Mouse (Mus musculus) olfactory bulb, adult 2 months (tissue): Measurements from ENCODE around the gene Car14. TPM values are rescaled to one million over a fixed set of nuclear protein-coding genes. Genes with fewer than 3 reads are reported as not detected.
A peak's percentile ranks its signal among the peaks of the same experiment; 100 is the strongest.

Experiments used
- H3K27ac ChIP-seq: fragments of 200-500 bp; 2 replicates; pipeline ENCODE4 v1.5.1; 2012; ENCODE audit warnings: low read depth, low read length; ENCODE audit not compliant: insufficient read depth
- H3K4me1 ChIP-seq: fragments of 200-500 bp; 2 replicates; pipeline ENCODE4 v1.6.1; 2012; ENCODE audit warnings: low read length; ENCODE audit not compliant: control insufficient read depth, insufficient read depth
- H3K4me3 ChIP-seq: fragments of 200-500 bp; 2 replicates; pipeline ENCODE4 v1.5.1; 2012; ENCODE audit warnings: mild to moderate bottlenecking, low read depth, low read length, moderate library complexity; ENCODE audit not compliant: insufficient read depth
- CTCF ChIP-seq: fragments of 200-500 bp; IDR thresholded peaks from 2 replicates; pipeline ENCODE4 v1.5.1; 2012; ENCODE audit warnings: low read depth, mild to moderate bottlenecking, low read length, moderate library complexity; ENCODE audit not compliant: insufficient read depth
- POLR2A ChIP-seq: fragments of 200-500 bp; IDR thresholded peaks from 2 replicates; pipeline ENCODE4 v1.6.1; 2012; ENCODE audit warnings: mild to moderate bottlenecking, low read depth, low read length, moderate library complexity; ENCODE audit not compliant: insufficient read depth
- WGBS: fragments of 180-500 bp; shearing (Covaris S2); methylation state at CpG from one replicate; pipeline ENCODE4 v1.1.7; 2018; 5-methylcytosine and 5-hydroxymethylcytosine counted together
- polyA plus RNA-seq: library from polyadenylated mRNA; stranded (reverse); fragments of >200 nt; gene quantifications from 2 replicates; pipeline ENCODE4 v1.2.4, GENCODE M21; 2012; ENCODE audit warnings: low replicate concordance; ENCODE audit not compliant: missing spikeins, insufficient read depth, insufficient read length

The Car14 gene
- polyA plus RNA-seq, 1 experiment, result not detected

DNA sequence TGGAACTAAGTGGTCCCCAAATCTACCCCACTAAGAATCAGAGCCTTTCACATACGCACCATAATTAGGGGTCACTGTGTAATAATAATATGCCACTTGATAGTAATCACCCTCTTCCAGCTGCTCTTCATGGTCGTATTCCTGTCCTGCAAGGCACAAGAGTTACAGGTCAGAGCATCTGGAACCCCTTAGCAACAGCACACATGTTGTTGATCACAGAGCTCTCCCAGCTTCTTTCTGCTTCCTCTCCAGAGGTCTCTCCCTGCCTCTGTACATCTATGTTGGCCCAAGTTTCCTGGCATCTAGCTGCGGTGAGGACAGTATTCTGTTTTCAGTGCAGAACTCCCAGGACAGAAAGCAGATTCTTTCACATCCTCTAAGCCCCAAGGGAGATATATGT, 14.8 kb downstream of the Car14 start:
- H3K4me3 ChIP-seq, result no peak overlapping the region
- 79% methylated on average over 3 of the region's 3 CpGs for WGBS

DNA sequence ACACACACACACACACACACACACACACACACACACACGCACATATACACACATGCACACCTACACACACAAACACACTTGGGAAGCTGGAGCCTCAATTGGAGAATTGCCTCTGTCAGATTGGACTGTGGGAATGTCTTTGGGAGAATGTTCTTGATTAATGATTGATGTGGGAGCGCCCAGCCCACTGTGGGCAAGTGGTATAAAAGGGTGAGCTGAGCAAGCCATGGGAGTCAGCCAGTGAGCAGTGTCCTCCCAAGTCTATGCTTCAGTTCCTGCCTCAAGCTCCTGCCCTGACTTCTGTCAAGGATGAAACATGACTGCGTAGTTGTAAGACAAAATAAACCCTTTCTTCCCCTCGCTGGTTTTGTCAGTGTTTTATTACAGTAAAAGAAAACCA, 16.9 kb downstream of the Car14 start:
- Histone ChIP-seq H3K27ac (no peak overlapping the region), H3K4me1 (peaks cover 12% of the 10 kb centered on the region; the same call in 1 of the 2 replicates), H3K4me3 (no peak overlapping the region)
- 84% methylated on average over 4 of the region's 4 CpGs for WGBS
- no peak for TF ChIP-seq CTCF
- no peak for TF ChIP-seq POLR2A

More for the DNA sequence above, 14.8 kb downstream of the Car14 start:
- Histone ChIP-seq H3K4me1 (peaks cover 14% of the 10 kb centered on the region; the same call in 1 of the 2 replicates), H3K27ac (no peak overlapping the region)
- TF ChIP-seq POLR2A (no peak), CTCF (no peak)

DNA sequence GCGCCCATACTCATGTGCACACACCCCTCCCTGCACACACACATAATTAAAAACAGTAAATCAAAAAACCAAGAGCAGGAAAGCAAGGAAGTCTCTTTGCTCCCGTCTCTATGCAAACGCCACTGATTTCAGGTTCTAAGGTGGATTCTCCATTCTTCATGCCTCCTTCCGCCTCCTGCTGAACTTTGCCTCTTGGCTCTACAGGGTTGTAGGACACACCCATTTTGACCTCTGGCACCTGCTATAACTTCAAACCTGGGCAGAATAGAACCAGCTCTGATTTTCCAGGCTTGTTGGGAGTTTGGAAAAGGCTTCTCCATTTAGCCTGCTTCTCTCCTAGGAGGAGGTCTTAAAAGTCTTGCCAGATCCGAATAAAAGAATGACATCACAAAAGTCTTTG, 20.1 kb downstream of the Car14 start:
- 92% methylated on average over 5 of the region's 5 CpGs for WGBS
- TF ChIP-seq CTCF (no peak), POLR2A (no peak)
- no peak overlapping the region for H3K4me3 ChIP-seq

DNA sequence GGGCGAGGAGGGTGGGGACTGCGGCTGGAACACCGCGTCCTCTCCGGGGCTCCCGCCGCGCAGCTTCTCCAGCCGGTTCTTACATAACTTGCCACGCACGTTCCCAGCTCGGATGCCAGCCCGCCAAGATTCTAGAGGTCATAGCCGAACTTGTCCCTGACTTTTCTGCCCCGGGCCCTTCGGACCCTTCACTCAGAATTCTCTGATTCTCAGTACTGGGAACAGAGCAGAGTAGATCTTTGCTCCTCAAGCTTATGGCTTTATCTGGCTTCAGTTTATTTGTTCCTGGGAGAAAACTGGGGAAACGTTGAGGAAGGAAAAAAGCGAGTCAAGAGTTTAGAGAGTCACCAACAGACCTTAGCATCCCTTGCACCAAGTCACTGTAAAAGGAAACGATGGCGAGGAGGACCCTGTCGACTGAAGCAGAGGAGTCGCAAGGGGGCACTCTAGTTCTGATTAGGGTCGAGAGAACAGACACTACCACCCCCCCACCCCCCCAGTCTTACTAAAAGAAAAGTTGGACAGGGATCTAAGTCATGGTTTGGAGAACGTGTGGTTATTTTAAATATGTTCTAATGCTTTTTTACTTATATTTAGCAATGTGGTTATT, 21.6 kb downstream of the Car14 start:
- under 1% methylated on average over 24 of the region's 24 CpGs for WGBS
- peak overlapping the region; percentile 86 for H3K27ac ChIP-seq
- H3K4me1 ChIP-seq, result peaks cover 2% of the 10 kb centered on the region
- peak overlapping the region; percentile 61 for H3K4me3 ChIP-seq
- 0 out of 2 replicates have a peak, but pooled peaks have one; percentile 24 for TF ChIP-seq CTCF
- no peak for TF ChIP-seq POLR2A

More for the DNA sequence above, 20.1 kb downstream of the Car14 start:
- peaks cover 2% of the 10 kb centered on the region for H3K4me1 ChIP-seq
- H3K27ac ChIP-seq, result no peak overlapping the region

DNA sequence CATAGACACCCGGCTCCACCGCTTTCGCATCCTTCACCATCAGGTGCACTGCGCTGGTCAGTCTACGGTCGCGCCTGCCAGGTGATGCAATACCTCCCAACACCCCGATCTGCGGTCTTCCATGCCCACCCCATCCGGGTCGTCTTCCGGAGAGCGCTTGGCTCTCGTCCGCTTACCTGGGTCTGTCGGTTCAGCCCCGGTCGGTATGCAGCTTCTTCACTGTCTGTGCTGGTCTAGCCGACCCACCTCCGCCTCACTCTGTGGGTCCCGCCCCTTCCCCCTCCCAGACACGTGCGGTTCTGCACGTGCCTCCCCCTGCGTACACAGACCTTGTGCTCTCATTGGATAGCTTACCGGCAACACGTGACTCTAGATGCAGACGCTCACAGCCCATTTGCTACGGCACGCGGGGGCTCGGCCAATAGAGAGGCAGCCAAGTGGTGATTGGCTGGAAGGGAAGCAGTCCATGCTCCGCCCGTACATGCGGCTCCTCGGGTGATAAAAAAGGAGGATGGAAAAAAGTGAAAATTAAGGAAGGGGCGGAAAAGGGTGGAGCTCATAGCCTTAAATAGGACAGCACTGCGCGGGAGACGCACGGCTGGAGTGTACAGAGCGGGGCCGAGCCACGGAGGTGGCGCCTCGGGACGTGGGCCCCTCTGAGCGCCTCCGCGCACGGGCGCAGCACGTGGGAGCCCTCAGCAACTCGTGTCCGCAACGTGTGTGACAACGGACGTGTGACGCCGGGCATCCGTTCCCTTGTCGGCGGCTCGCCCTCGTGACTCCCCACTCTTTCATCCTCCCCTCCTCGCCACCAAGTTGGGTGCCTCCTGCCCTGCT, 22.3 kb downstream of the Car14 start, which contains the start of gene Ciart:
TSS of gene Ciart (minus strand) at position 273 of the 837 bp plus-strand sequence.
- Histone ChIP-seq H3K4me1 (peaks cover 2% of the 10 kb centered on the region), H3K4me3 (peak within 1 kb of the TSS; percentile 61), H3K27ac (peak within 1 kb of the TSS; percentile 86)
- WGBS, result under 1% methylated on average over 66 of the region's 66 CpGs
- TF ChIP-seq POLR2A (peak; percentile 31; the same call in 1 of the 2 replicates), CTCF (no peak)

DNA sequence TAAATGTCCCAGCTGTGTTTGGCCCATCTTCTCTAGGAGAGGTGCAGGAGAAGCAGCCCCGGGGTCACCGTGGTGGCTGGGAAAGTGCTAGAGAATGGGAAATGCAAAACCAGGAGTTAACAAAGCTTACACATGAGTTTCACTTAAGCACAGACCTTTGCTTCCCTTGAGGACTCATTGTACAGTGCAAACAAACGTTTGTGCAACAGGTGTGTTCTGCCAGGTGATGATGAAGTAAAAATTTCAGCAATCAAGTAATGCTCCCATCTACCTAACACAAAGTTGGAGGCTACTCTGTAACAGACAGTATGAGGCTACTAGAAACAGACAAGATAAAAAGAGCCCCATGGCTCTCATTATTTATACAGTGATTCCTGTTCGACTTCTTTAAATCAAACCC, 25.4 kb downstream of the Car14 start:
- Histone ChIP-seq H3K4me3 (no peak overlapping the region), H3K27ac (no peak overlapping the region), H3K4me1 (peaks cover 2% of the 10 kb centered on the region)
- 92% methylated on average over 4 of the region's 4 CpGs for WGBS
- TF ChIP-seq CTCF, result no peak
- TF ChIP-seq POLR2A, result no peak

DNA sequence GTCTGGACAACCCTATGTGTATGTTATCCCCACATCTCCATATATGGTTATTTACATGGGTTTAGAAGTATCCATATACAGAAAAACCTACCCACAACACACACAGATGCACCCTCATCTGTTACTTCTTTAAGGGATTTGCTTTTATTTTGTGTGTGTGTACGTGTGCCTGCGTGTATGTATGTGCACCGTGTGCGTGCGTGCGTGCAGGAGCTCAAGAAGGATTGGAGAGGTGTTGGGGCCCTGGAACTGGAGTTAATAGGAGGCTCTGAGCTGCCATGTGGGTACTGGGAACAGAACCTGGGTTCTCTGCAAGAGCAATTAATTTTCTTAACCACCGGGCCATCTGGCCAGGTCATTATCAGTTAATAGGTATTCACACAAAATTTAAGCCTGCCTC, 32.4 kb downstream of the Car14 start:
- TF ChIP-seq POLR2A (no peak), CTCF (no peak)
- WGBS, result 56% methylated on average over 7 of the region's 7 CpGs
- Histone ChIP-seq H3K27ac (no peak overlapping the region), H3K4me1 (peaks cover 5% of the 10 kb centered on the region), H3K4me3 (peak overlapping the region; percentile 40)

DNA sequence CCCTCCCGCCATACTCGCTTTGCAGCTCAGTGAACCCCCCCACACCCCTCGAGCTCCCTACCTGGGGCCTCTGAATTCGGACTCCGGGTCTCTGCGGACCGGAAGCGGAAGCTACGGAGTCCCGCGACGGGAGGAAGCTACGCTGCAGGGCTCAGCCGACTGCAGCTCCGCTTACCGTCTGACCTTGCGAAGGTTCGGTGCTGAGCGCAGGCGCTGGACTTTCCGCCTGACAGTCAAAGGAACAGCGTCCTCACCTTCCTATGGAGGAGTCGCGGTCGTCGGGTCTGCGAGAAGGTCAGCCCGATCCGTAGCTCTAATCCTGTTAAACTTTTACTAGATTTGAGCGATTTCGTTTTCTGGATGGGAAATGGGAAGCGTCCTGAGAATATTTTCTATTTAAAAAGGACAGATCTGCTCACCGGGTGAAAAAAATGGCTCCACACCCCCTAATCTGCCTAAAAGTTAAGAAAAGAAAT, 33.1 kb downstream of the Car14 start, which contains the start of gene Mrps21:
TSS of gene Mrps21 (minus strand) at position 128 of the 476 bp plus-strand sequence.
- peak within 1 kb of the TSS; percentile 55; the same call in 1 of the 2 replicates for H3K27ac ChIP-seq
- under 1% methylated on average over 33 of the region's 33 CpGs for WGBS
- peak within 1 kb of the TSS; percentile 71 for H3K4me3 ChIP-seq
- no peak for TF ChIP-seq CTCF
- TF ChIP-seq POLR2A, result peak; percentile 70
- H3K4me1 ChIP-seq, result peaks cover 5% of the 10 kb centered on the region

DNA sequence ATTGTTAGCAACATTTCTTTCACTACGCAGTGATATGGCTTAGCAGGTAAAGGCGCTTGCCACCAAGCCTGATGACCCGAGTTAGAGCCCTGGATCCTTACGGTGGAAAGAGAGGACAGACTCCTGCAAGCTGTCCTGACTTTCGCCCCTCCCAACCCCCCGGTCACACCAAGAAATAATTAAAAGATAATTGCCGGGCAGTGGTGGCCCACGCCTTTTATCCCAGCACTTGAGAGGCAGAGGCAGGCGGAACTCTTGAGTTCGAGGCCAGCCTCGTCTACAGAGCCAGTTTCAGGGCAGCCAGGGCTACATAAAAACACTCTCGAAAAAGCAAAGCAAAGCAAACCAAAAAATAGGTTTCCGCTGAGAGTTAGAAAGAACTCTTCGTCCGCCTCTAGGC, 33.5 kb downstream of the Car14 start:
- Histone ChIP-seq H3K4me1 (peaks cover 5% of the 10 kb centered on the region), H3K27ac (0 out of 2 replicates have a peak overlapping the region, but pooled peaks have one; percentile 7), H3K4me3 (peak overlapping the region; percentile 71)
- 5% methylated on average over 15 of the region's 15 CpGs for WGBS
- TF ChIP-seq POLR2A, result no peak
- TF ChIP-seq CTCF, result no peak
